Mouse (Mus musculus) hindbrain, embryonic 15.5 days (tissue): ENCODE data around the gene Bach1. TPM values are rescaled to one million over a fixed set of nuclear protein-coding genes. Genes with fewer than 3 reads are reported as not detected.

Source experiments
- ATAC-seq: fragments of 200-750 bp; cut with Nextera tagmentation; 2 replicates; pipeline ENCODE4 v1.8.0; 2017; ENCODE audit warnings: low read depth, moderate number of reproducible peaks, moderate TSS enrichment; ENCODE audit not compliant: low FRiP score
- H3K27ac ChIP-seq: fragments of 300-500 bp; sonication (generic); replicated peaks from 2 replicates; pipeline ENCODE4 v1.5.1; 2015; ENCODE audit warnings: mild to moderate bottlenecking, inconsistent platforms
- H3K27me3 ChIP-seq: fragments of 300-500 bp; sonication (generic); 2 replicates; pipeline ENCODE4 v1.6.1; 2015; ENCODE audit warnings: control low read depth, inconsistent platforms
- H3K36me3 ChIP-seq: fragments of 300-500 bp; sonication (generic); 2 replicates; pipeline ENCODE4 v1.6.1; 2015; ENCODE audit warnings: control low read depth, inconsistent platforms
- H3K4me1 ChIP-seq: fragments of 300-500 bp; sonication (generic); replicated peaks from 2 replicates; pipeline ENCODE4 v1.6.1; 2015; ENCODE audit warnings: control low read depth, inconsistent platforms
- H3K4me2 ChIP-seq: fragments of 300-500 bp; sonication (generic); 2 replicates; pipeline ENCODE4 v1.6.1; 2015; ENCODE audit warnings: moderate library complexity, mild to moderate bottlenecking, inconsistent platforms
- H3K4me3 ChIP-seq: fragments of 300-500 bp; sonication (generic); 2 replicates; pipeline ENCODE4 v1.5.1; 2015; ENCODE audit warnings: mild to moderate bottlenecking, inconsistent platforms
- H3K9ac ChIP-seq: fragments of 300-500 bp; sonication (generic); 2 replicates; pipeline ENCODE4 v1.6.1; 2015; ENCODE audit warnings: inconsistent platforms
- H3K9me3 ChIP-seq: fragments of 300-500 bp; sonication (generic); 2 replicates; pipeline ENCODE4 v1.6.1; 2016; ENCODE audit warnings: control low read depth, inconsistent platforms
- WGBS: fragments of 180-500 bp; shearing (Covaris S2); methylation state at CpG from one replicate; pipeline ENCODE4 v1.1.7; 2015; 5-methylcytosine and 5-hydroxymethylcytosine counted together
- polyA plus RNA-seq: library from polyadenylated mRNA; unstranded; fragments of >200 nt; fragmentation: Nextera tagmentation; extraction: Ambion mirVana; gene quantifications from 2 replicates; pipeline ENCODE4 v1.2.1, GENCODE M21; 2015

The Bach1 gene
- polyA plus RNA-seq, 1 experiment from 2014 or later, result 16.6 TPM

- no peaks in the 10 kb centered on the region for H3K27me3 ChIP-seq
- 79% methylated on average over 5 of the region's 5 CpGs for WGBS
- peaks cover 16% of the 10 kb centered on the region for H3K36me3 ChIP-seq
- no peak overlapping the region for H3K4me3 ChIP-seq
- H3K4me2 ChIP-seq, result no peak overlapping the region
- no peaks in the 10 kb centered on the region for H3K9me3 ChIP-seq
- no peak overlapping the region for H3K27ac ChIP-seq
- H3K9ac ChIP-seq, result no peak overlapping the region
- H3K4me1 ChIP-seq, result peaks cover 24% of the 10 kb centered on the region
- ATAC-seq, result no peak
These were observed 18.4 kb downstream of the Bach1 start for GRCm38 (mm10) chr16:87717046-87717660.

GRCm38 (mm10) chr16:87719071-87719470 is 20.3 kb downstream of the Bach1 start:
- H3K9ac ChIP-seq, result no peak overlapping the region
- H3K27me3 ChIP-seq, result no peaks in the 10 kb centered on the region
- H3K36me3 ChIP-seq, result peaks cover 30% of the 10 kb centered on the region
- H3K4me3 ChIP-seq, result no peak overlapping the region
- ATAC-seq, result no peak
- peaks cover 17% of the 10 kb centered on the region for H3K4me1 ChIP-seq
- H3K27ac ChIP-seq, result no peak overlapping the region
- no peak overlapping the region for H3K4me2 ChIP-seq
- 94% methylated on average over 11 of the region's 11 CpGs for WGBS
- H3K9me3 ChIP-seq, result no peaks in the 10 kb centered on the region

DNA sequence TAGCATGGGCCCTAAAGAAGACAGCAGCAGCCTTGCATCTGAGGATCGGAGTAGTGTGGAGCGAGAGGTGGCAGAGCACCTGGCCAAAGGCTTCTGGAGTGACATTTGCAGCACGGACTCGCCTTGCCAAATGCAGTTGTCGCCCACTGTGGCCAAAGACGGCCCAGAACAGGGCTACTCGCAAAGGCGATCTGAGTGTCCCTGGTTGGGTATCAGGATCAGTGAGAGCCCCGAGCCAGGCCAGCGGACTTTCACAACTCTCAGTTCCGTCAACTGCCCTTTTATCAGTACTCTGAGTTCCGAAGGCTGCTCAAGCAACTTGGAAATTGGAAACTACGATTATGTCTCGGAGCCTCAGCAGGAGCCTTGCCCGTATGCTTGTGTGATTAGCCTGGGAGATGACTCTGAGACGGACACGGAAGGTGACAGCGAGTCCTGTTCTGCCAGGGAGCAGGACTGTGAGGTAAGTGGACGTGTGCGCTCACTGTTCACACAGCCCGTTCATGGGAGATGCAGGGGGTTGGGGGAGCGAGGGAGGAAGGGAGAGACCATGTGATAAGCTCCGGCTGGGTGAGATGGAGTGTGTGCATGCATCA is 21.0 kb downstream of the Bach1 start:
- Histone ChIP-seq H3K36me3 (peaks cover 33% of the 10 kb centered on the region), H3K4me1 (peaks cover 12% of the 10 kb centered on the region), H3K4me3 (no peak overlapping the region), H3K27ac (no peak overlapping the region), H3K27me3 (no peaks in the 10 kb centered on the region), H3K9ac (no peak overlapping the region), H3K4me2 (no peak overlapping the region), H3K9me3 (no peaks in the 10 kb centered on the region)
- 90% methylated on average over 23 of the region's 23 CpGs for WGBS
- no peak for ATAC-seq

DNA sequence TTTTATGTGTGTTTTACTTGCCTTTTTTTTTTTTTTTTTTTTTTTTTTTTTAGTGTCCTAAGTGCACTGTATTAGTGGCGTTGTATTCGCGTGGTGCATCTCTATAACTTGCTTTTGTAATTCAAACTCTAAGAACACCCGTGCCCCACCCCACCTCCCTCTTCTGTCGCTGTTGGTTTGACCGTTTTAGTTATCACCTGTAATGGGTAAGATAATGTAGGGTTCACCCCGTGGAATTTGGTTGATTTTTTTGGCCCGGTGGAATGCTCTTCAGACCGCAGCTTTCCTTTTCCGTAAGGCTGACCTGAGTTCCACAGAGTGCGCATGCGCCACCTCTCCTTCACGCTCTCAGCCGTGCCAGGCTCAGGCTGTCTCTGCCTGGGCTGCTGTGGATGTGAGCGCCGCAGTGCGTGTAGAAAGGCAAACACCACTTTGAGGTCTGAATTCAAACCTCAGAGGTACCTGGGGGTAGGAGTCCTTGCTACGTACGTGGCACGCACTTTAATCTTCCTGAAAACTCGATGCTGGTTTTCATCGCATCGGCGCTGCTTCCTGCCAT is 22.2 kb downstream of the Bach1 start:
- no peak overlapping the region for H3K4me2 ChIP-seq
- no peaks in the 10 kb centered on the region for H3K9me3 ChIP-seq
- H3K27me3 ChIP-seq, result no peaks in the 10 kb centered on the region
- WGBS, result 96% methylated on average over 24 of the region's 24 CpGs
- no peak overlapping the region for H3K4me3 ChIP-seq
- H3K4me1 ChIP-seq, result peaks cover 5% of the 10 kb centered on the region; the same call in 1 of the 2 replicates
- ATAC-seq, result no peak
- H3K9ac ChIP-seq, result no peak overlapping the region
- peaks cover 43% of the 10 kb centered on the region for H3K36me3 ChIP-seq
- H3K27ac ChIP-seq, result no peak overlapping the region

- Histone ChIP-seq H3K9me3 (no peaks in the 10 kb centered on the region), H3K27ac (no peak overlapping the region), H3K4me1 (0 out of 2 replicates have a peak, but pooled peaks cover 4% of the 10 kb centered on the region), H3K4me3 (no peak overlapping the region), H3K4me2 (no peak overlapping the region), H3K9ac (no peak overlapping the region), H3K27me3 (no peaks in the 10 kb centered on the region), H3K36me3 (peaks cover 43% of the 10 kb centered on the region)
- no peak for ATAC-seq
- WGBS, result 90% methylated on average over 5 of the region's 5 CpGs
These were observed 24.1 kb downstream of the Bach1 start for GRCm38 (mm10) chr16:87722857-87723256.

DNA sequence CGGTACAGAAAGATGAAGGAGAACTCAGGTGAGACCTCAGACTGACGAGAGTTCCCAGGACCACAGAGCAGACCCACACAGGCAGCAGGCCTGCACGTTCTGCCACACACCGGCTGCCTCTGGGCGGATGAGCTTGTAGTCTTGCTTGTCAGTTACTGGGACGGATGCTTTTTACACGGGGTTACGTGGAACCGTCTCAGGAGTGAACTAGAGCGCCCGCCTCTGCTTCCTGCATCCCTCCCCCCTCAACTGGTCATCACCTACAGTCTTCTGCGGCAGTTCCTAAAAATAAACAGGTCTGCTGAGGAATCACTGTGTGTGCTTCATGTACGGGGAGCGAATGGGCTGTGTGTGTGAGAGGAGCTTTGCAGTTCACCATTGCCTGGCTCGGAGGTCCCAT is 24.7 kb downstream of the Bach1 start:
- Histone ChIP-seq H3K36me3 (peaks cover 43% of the 10 kb centered on the region), H3K27me3 (no peaks in the 10 kb centered on the region), H3K4me2 (no peak overlapping the region), H3K4me3 (no peak overlapping the region), H3K9me3 (no peaks in the 10 kb centered on the region), H3K9ac (no peak overlapping the region), H3K4me1 (0 out of 2 replicates have a peak, but pooled peaks cover 4% of the 10 kb centered on the region), H3K27ac (no peak overlapping the region)
- WGBS, result 94% methylated on average over 15 of the region's 15 CpGs
- no peak for ATAC-seq

GRCm38 (mm10) chr16:87724826-87725225 is 26.1 kb downstream of the Bach1 start:
- Histone ChIP-seq H3K9me3 (no peaks in the 10 kb centered on the region), H3K4me2 (no peak overlapping the region), H3K4me1 (0 out of 2 replicates have a peak, but pooled peaks cover 4% of the 10 kb centered on the region), H3K36me3 (peaks cover 44% of the 10 kb centered on the region), H3K9ac (no peak overlapping the region), H3K4me3 (no peak overlapping the region), H3K27me3 (no peaks in the 10 kb centered on the region), H3K27ac (no peak overlapping the region)
- WGBS, result 91% methylated on average over 4 of the region's 4 CpGs
- ATAC-seq, result no peak

- H3K4me1 ChIP-seq, result 0 out of 2 replicates have a peak, but pooled peaks cover 4% of the 10 kb centered on the region
- WGBS, result 93% methylated on average over 5 of the region's 5 CpGs
- no peak for ATAC-seq
- H3K36me3 ChIP-seq, result peaks cover 44% of the 10 kb centered on the region
- H3K9me3 ChIP-seq, result no peaks in the 10 kb centered on the region
- H3K4me2 ChIP-seq, result no peak overlapping the region
- no peak overlapping the region for H3K27ac ChIP-seq
- no peaks in the 10 kb centered on the region for H3K27me3 ChIP-seq
- H3K4me3 ChIP-seq, result no peak overlapping the region
- no peak overlapping the region for H3K9ac ChIP-seq
These were observed 26.5 kb downstream of the Bach1 start for GRCm38 (mm10) chr16:87725241-87725640.

GRCm38 (mm10) chr16:87725963-87726362 is 27.2 kb downstream of the Bach1 start:
- Histone ChIP-seq H3K9me3 (no peaks in the 10 kb centered on the region), H3K36me3 (peaks cover 47% of the 10 kb centered on the region), H3K4me3 (no peak overlapping the region), H3K4me1 (0 out of 2 replicates have a peak, but pooled peaks cover 4% of the 10 kb centered on the region), H3K27me3 (no peaks in the 10 kb centered on the region), H3K9ac (no peak overlapping the region), H3K27ac (no peak overlapping the region), H3K4me2 (no peak overlapping the region)
- no peak for ATAC-seq
- WGBS, result 97% methylated on average over 21 of the region's 21 CpGs

GRCm38 (mm10) chr16:87726369-87726768 is 27.6 kb downstream of the Bach1 start:
- ATAC-seq, result no peak
- Histone ChIP-seq H3K27ac (no peak overlapping the region), H3K9me3 (no peaks in the 10 kb centered on the region), H3K9ac (no peak overlapping the region), H3K27me3 (no peaks in the 10 kb centered on the region), H3K36me3 (peaks cover 45% of the 10 kb centered on the region), H3K4me1 (0 out of 2 replicates have a peak, but pooled peaks cover 4% of the 10 kb centered on the region), H3K4me3 (no peak overlapping the region), H3K4me2 (no peak overlapping the region)
- WGBS, result 96% methylated on average over 6 of the region's 6 CpGs

DNA sequence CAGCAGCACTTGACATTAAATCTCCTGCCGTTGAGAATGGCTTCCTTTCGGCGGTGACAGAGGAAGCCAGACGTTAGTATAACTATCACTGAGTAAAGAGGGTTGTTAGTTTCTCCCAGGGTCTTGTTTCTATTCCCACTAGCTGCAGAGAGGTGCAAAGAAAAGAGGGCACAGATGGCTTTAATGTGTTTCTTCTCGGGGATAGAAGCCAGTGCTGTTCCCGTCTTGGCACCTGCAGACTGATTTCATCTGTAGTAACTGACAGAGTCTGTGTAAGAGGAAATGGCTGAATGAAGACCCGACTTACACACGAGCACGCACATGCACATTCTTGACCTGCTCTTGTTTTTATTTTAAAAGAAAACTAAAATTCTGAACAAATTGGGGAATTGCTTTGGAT is 28.5 kb downstream of the Bach1 start:
- H3K4me2 ChIP-seq, result no peak overlapping the region
- ATAC-seq, result no peak
- H3K36me3 ChIP-seq, result peaks cover 42% of the 10 kb centered on the region
- no peak overlapping the region for H3K4me3 ChIP-seq
- H3K9me3 ChIP-seq, result no peaks in the 10 kb centered on the region
- 0 out of 2 replicates have a peak, but pooled peaks cover 4% of the 10 kb centered on the region for H3K4me1 ChIP-seq
- no peaks in the 10 kb centered on the region for H3K27me3 ChIP-seq
- no peak overlapping the region for H3K9ac ChIP-seq
- H3K27ac ChIP-seq, result no peak overlapping the region
- 61% methylated on average over 9 of the region's 9 CpGs for WGBS

DNA sequence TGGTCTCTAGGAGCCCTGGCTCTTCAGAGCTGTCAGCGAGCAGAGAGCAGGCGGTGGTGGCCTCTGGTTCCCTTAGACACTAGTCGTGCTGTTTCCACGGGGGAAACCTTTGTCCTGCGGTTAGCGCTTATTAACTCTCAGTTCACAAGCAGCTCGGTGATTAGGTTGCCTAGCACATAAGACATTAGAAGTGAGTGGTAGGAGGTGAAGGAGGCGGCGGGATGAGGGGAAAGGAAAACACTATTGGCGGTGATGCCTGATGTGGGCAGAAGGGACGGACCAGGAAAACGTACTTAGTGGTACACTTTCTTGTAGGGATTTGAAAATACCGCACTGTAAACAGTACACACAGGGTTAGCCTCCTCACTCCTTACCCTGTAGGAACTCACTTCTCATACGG is 29.2 kb downstream of the Bach1 start:
- Histone ChIP-seq H3K4me2 (no peak overlapping the region), H3K4me1 (0 out of 2 replicates have a peak, but pooled peaks cover 4% of the 10 kb centered on the region), H3K36me3 (peaks cover 38% of the 10 kb centered on the region), H3K9ac (no peak overlapping the region), H3K9me3 (no peaks in the 10 kb centered on the region), H3K27me3 (no peaks in the 10 kb centered on the region), H3K4me3 (no peak overlapping the region), H3K27ac (no peak overlapping the region)
- 56% methylated on average over 14 of the region's 14 CpGs for WGBS
- no peak for ATAC-seq
